Mouse (Mus musculus) embryonic facial prominence, embryonic 10.5 days (tissue): ENCODE measurements around the gene Mgat1. TPM values are rescaled to one million over a fixed set of nuclear protein-coding genes. Genes with fewer than 3 reads are reported as not detected.

Source experiments
- DNase-seq: peaks from one replicate; pipeline ENCODE4 v3.0.0-alpha.2; 2017; ENCODE audit warnings: low spot score
- H3K27ac ChIP-seq: fragments of 300-500 bp; sonication (generic); replicated peaks from 2 replicates; pipeline ENCODE4 v1.5.1; 2016; ENCODE audit warnings: mild to moderate bottlenecking
- H3K27me3 ChIP-seq: fragments of 300-500 bp; sonication (generic); replicated peaks from 2 replicates; pipeline ENCODE4 v1.6.1; 2016; ENCODE audit warnings: low read depth, mild to moderate bottlenecking; ENCODE audit not compliant: poor library complexity, severe bottlenecking
- H3K36me3 ChIP-seq: fragments of 300-500 bp; sonication (generic); replicated peaks from 2 replicates; pipeline ENCODE4 v1.6.1; 2016; ENCODE audit warnings: mild to moderate bottlenecking, moderate library complexity
- H3K4me1 ChIP-seq: fragments of 300-500 bp; sonication (generic); 2 replicates; pipeline ENCODE4 v1.6.1; 2016
- H3K4me3 ChIP-seq: fragments of 300-500 bp; sonication (generic); 2 replicates; pipeline ENCODE4 v1.5.1; 2016; ENCODE audit warnings: mild to moderate bottlenecking, moderate library complexity
- H3K9me3 ChIP-seq: fragments of 300-500 bp; sonication (generic); 2 replicates; pipeline ENCODE4 v1.6.1; 2016; ENCODE audit warnings: mild to moderate bottlenecking
- WGBS: fragments of 180-500 bp; shearing (Covaris S2); methylation state at CpG from one replicate; pipeline ENCODE4 v1.1.7; 2016; 5-methylcytosine and 5-hydroxymethylcytosine counted together
- polyA plus RNA-seq: library from polyadenylated mRNA; unstranded; fragments of >200 nt; fragmentation: Nextera tagmentation; extraction: Ambion mirVana; gene quantifications from 2 replicates; pipeline ENCODE4 v1.2.1, GENCODE M21; 2016

The Mgat1 gene
- polyA plus RNA-seq, 1 experiment from 2014 or later, result 34.8 TPM

GRCm38 (mm10) chr11:49259829-49260228 lies 15.8 kb downstream of the Mgat1 start:
- no peak for DNase-seq
- H3K4me3 ChIP-seq, result no peak overlapping the region
- no peak overlapping the region for H3K27ac ChIP-seq
- peaks cover 61% of the 10 kb centered on the region for H3K36me3 ChIP-seq
- H3K27me3 ChIP-seq, result no peaks in the 10 kb centered on the region
- 89% methylated on average over 1 of the region's 1 CpGs for WGBS
- no peaks in the 10 kb centered on the region for H3K9me3 ChIP-seq
- no peaks in the 10 kb centered on the region for H3K4me1 ChIP-seq

DNA sequence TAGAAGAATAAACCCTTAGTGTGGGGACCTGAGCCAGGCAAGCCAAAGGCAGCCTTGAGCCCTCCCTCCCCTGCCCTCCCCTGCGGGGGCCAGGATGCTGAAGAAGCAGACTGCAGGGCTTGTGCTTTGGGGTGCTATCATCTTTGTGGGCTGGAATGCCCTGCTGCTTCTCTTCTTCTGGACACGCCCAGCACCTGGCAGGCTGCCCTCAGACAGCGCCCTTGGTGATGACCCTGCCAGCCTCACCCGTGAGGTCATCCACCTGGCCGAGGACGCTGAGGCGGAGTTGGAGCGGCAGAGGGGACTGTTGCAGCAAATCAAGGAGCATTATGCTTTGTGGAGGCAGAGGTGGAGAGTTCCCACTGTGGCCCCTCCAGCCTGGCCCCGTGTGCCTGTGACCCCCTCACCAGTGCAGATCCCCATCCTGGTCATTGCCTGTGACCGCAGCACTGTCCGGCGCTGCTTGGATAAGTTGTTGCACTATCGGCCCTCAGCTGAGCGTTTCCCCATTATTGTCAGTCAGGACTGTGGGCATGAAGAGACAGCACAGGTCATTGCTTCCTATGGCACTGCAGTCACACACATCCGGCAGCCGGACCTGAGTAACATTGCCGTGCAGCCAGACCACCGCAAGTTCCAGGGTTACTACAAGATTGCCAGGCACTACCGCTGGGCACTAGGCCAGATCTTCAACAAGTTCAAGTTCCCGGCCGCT lies 16.8 kb downstream of the Mgat1 start:
- Histone ChIP-seq H3K36me3 (peaks cover 56% of the 10 kb centered on the region), H3K9me3 (no peaks in the 10 kb centered on the region), H3K27ac (no peak overlapping the region), H3K27me3 (no peaks in the 10 kb centered on the region), H3K4me1 (no peaks in the 10 kb centered on the region), H3K4me3 (no peak overlapping the region)
- no peak for DNase-seq
- 94% methylated on average over 21 of the region's 21 CpGs for WGBS

- WGBS, result 94% methylated on average over 14 of the region's 14 CpGs
- Histone ChIP-seq H3K27ac (no peak overlapping the region), H3K4me3 (no peak overlapping the region), H3K36me3 (peaks cover 52% of the 10 kb centered on the region), H3K4me1 (no peaks in the 10 kb centered on the region), H3K9me3 (no peaks in the 10 kb centered on the region), H3K27me3 (no peaks in the 10 kb centered on the region)
- DNase-seq, result no peak
These were observed 17.4 kb downstream of the Mgat1 start for GRCm38 (mm10) chr11:49261313-49261855.

DNA sequence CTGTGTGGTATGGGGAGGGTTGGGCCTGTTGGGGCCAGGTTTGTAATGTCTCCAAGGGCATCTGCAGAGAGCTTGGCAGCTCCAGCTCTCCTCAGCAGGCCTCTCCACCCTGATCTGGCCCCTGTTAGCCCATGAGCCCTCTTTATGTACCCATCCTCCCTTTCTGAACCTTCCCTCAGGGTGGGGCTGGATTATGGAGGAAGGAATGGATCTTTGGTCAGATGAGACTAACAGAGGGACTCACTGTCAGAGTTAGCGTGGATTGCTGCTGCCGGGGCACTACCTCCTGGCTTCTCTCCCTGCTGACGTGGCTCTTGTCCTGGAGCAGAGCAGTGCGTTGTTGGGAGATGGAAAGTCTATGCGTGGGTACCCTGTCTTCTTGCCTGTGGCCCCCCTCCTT lies 18.3 kb downstream of the Mgat1 start:
- no peak overlapping the region for H3K27ac ChIP-seq
- no peak for DNase-seq
- H3K36me3 ChIP-seq, result peaks cover 46% of the 10 kb centered on the region
- no peak overlapping the region for H3K4me3 ChIP-seq
- WGBS, result 89% methylated on average over 5 of the region's 5 CpGs
- H3K4me1 ChIP-seq, result no peaks in the 10 kb centered on the region
- H3K9me3 ChIP-seq, result no peaks in the 10 kb centered on the region
- no peaks in the 10 kb centered on the region for H3K27me3 ChIP-seq

- 92% methylated on average over 6 of the region's 6 CpGs for WGBS
- peaks cover 44% of the 10 kb centered on the region for H3K36me3 ChIP-seq
- no peaks in the 10 kb centered on the region for H3K4me1 ChIP-seq
- H3K4me3 ChIP-seq, result no peak overlapping the region
- no peaks in the 10 kb centered on the region for H3K9me3 ChIP-seq
- DNase-seq, result no peak
- no peak overlapping the region for H3K27ac ChIP-seq
- H3K27me3 ChIP-seq, result no peaks in the 10 kb centered on the region
These were observed 19.2 kb downstream of the Mgat1 start for GRCm38 (mm10) chr11:49263149-49263548.

GRCm38 (mm10) chr11:49264081-49264480 lies 20.1 kb downstream of the Mgat1 start:
- H3K9me3 ChIP-seq, result no peaks in the 10 kb centered on the region
- H3K27me3 ChIP-seq, result no peaks in the 10 kb centered on the region
- no peak overlapping the region for H3K4me3 ChIP-seq
- DNase-seq, result no peak
- H3K36me3 ChIP-seq, result peaks cover 44% of the 10 kb centered on the region
- 91% methylated on average over 7 of the region's 7 CpGs for WGBS
- no peaks in the 10 kb centered on the region for H3K4me1 ChIP-seq
- H3K27ac ChIP-seq, result no peak overlapping the region

DNA sequence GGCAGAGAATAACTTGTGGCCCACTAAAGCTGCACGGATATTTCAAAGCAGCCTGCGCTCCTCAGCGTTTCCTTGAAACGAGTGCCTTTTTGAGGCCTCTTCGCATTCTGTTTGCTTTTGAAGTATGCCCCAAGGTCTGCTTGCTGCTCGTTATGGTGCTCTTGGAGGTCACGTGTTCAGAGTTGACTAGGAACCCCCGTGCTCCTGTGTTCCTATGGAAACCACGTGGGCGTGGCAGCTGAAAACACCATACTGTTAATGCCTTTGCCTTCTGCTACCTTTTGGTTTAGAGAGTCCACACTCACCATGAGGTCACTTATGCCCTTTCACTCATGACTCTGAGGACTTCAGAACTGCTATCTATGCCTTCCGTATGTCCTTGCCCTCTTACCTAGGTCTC lies 20.6 kb downstream of the Mgat1 start:
- no peak overlapping the region for H3K27ac ChIP-seq
- WGBS, result 80% methylated on average over 11 of the region's 11 CpGs
- H3K4me1 ChIP-seq, result no peaks in the 10 kb centered on the region
- H3K4me3 ChIP-seq, result no peak overlapping the region
- H3K27me3 ChIP-seq, result no peaks in the 10 kb centered on the region
- no peaks in the 10 kb centered on the region for H3K9me3 ChIP-seq
- H3K36me3 ChIP-seq, result peaks cover 44% of the 10 kb centered on the region
- DNase-seq, result no peak

DNA sequence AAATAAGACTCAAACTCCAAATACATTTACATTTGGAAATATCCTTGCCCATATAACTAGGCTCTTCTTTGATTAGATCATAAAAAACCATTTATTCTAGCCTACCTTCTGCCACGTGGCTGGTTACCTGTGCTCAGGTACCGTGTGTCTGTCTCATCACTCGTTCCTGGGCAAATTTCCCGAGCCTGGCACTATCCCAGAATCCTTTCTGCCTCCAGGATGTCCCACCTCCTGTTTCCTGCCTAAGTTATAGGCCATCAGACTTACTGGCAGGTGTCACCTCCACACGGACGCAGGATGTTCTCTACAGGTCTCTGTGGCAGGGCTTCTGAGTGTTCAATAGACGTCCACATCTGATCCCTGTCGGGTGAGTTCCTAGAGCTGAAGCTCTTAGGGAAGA lies 21.1 kb downstream of the Mgat1 start:
- H3K36me3 ChIP-seq, result peaks cover 44% of the 10 kb centered on the region
- no peaks in the 10 kb centered on the region for H3K27me3 ChIP-seq
- no peak overlapping the region for H3K27ac ChIP-seq
- 88% methylated on average over 8 of the region's 8 CpGs for whole genome bisulfite sequencing
- no peak for DNase-seq
- H3K4me1 ChIP-seq, result no peaks in the 10 kb centered on the region
- H3K9me3 ChIP-seq, result no peaks in the 10 kb centered on the region
- H3K4me3 ChIP-seq, result no peak overlapping the region

- 89% methylated on average over 6 of the region's 6 CpGs for WGBS
- Histone ChIP-seq H3K9me3 (no peaks in the 10 kb centered on the region), H3K4me1 (no peaks in the 10 kb centered on the region), H3K36me3 (peaks cover 30% of the 10 kb centered on the region), H3K4me3 (no peak overlapping the region), H3K27ac (no peak overlapping the region), H3K27me3 (no peaks in the 10 kb centered on the region)
- no peak for DNase-seq
These were observed 22.7 kb downstream of the Mgat1 start for GRCm38 (mm10) chr11:49266671-49267070.

- Histone ChIP-seq H3K9me3 (no peaks in the 10 kb centered on the region), H3K4me1 (no peaks in the 10 kb centered on the region), H3K27me3 (no peaks in the 10 kb centered on the region), H3K4me3 (no peak overlapping the region), H3K36me3 (peaks cover 23% of the 10 kb centered on the region), H3K27ac (no peak overlapping the region)
- DNase-seq, result no peak
- 91% methylated on average over 10 of the region's 10 CpGs for WGBS
These were observed 23.3 kb downstream of the Mgat1 start for GRCm38 (mm10) chr11:49267316-49267715.

DNA sequence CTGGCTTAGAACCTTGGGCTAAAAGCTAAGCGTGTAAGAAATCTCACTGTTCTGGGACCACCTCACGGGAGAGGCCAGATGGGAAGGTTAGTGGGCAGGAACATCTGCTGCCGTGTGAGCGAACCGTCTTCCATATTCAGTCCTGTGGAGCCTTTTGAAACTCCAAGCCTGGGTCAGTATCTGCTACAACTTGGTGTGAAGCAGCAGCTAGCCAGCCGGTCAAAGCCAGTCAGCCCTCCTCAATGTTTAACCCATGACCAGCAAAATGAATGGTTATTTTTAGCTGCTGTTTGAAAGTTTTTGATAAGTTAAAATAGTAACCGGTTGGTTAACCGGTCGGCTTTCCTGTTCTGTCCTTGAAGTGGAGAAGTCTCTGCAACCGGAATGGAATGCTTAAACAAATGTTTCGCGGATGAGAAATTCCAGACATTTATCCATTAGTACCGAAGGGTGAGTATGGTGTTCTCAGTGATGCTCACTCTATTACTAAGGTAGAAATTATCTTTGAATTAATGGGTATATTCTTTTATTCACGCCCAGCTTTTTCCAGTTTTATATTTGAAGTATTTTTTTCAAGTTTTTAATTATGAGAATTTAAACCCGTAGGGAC lies 24.1 kb downstream of the Mgat1 start:
- H3K4me3 ChIP-seq, result no peak overlapping the region
- H3K4me1 ChIP-seq, result no peaks in the 10 kb centered on the region
- H3K9me3 ChIP-seq, result no peaks in the 10 kb centered on the region
- no peak overlapping the region for H3K27ac ChIP-seq
- no peaks in the 10 kb centered on the region for H3K27me3 ChIP-seq
- WGBS, result 89% methylated on average over 15 of the region's 15 CpGs
- peaks cover 17% of the 10 kb centered on the region for H3K36me3 ChIP-seq
- DNase-seq, result no peak

DNA sequence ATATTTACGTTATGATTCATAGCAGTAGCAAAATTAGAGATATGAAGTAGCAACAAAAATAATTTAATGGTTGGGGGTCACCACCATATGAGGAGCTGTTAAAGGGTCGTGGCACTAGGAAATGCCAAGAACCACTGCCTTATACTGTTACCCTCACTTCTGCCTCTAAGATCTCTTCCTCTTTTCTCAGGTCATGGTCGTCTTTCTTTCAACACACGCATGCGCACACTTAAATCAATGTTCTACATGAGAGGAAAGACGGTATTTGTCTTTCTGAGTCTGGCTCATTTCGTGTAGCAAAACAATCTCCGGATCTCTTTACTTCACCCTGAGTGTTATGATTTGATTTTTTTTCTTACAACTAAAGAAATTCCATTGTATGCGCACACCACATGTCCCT lies 25.8 kb downstream of the Mgat1 start:
- no peaks in the 10 kb centered on the region for H3K27me3 ChIP-seq
- peaks cover 6% of the 10 kb centered on the region; the same call in 1 of the 2 replicates for H3K36me3 ChIP-seq
- no peaks in the 10 kb centered on the region for H3K4me1 ChIP-seq
- no peak overlapping the region for H3K27ac ChIP-seq
- H3K4me3 ChIP-seq, result no peak overlapping the region
- no peak for DNase-seq
- 95% methylated on average over 9 of the region's 9 CpGs for WGBS
- H3K9me3 ChIP-seq, result no peaks in the 10 kb centered on the region

- no peaks in the 10 kb centered on the region for H3K4me1 ChIP-seq
- H3K4me3 ChIP-seq, result no peak overlapping the region
- H3K27ac ChIP-seq, result no peak overlapping the region
- H3K27me3 ChIP-seq, result no peaks in the 10 kb centered on the region
- H3K36me3 ChIP-seq, result no peaks in the 10 kb centered on the region
- no peak for DNase-seq
- H3K9me3 ChIP-seq, result no peaks in the 10 kb centered on the region
- WGBS, result 88% methylated on average over 4 of the region's 4 CpGs
These were observed 26.4 kb downstream of the Mgat1 start for GRCm38 (mm10) chr11:49270368-49270767.
